Mouse (Mus musculus) retina, postnatal 7 days (tissue): ENCODE measurements around the gene Lpp.

ENCODE experiments used
- DNase-seq: peaks from one replicate; pipeline ENCODE4 v3.0.0-alpha.2; 2012; ENCODE audit warnings: low read depth, low spot score

The Lpp gene

DNA sequence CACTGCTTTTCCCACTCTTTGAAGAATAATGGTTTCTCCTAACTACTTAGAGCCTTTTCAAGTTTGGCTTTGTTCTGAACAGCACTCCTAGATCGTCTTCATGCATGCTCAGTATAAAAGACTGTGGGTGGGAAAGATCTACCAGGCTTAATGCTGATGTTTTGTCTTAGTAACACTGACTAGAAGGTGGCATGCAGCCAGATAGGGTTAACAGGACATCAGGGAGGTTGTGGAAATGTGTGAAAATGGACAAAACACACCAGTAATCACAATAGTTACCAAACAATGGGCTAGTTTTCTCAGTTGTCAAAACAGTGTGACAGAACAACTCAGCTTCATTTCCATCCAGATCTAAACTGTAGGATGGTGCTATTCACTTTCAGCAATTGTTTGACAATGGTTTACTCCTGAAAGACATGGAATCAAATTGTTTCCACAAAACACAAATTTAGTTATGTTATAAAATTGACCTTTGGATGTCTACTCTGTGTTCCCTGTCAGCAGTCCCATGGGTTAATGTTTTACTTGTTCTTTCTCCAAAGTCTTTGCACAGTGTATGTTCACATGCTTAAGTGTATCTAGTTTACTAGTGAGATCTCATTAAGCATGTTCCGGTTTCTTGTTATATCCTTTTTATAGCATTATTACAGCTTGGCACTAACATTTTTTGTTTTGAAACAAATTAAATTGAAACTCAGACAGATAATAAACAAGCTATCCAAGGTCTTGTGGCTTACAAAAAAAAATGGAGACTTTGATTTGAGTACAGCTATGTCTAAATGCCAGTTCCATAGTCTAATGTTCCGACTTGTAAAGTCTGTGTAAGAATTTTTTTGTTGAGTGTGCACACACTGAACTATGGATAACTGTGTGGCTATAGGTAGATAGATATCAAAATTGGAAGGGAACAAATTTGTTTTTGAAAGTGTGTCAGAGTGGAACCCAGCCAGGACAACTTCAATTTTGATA, 229.2 kb downstream of the Lpp start:
- DNase-seq: no peak

GRCm38 (mm10) chr16:24624335-24624734, 231.0 kb downstream of the Lpp start:
- no peak for DNase-seq

GRCm38 (mm10) chr16:24625576-24625975, 232.3 kb downstream of the Lpp start:
- DNase-seq: no peak

DNA sequence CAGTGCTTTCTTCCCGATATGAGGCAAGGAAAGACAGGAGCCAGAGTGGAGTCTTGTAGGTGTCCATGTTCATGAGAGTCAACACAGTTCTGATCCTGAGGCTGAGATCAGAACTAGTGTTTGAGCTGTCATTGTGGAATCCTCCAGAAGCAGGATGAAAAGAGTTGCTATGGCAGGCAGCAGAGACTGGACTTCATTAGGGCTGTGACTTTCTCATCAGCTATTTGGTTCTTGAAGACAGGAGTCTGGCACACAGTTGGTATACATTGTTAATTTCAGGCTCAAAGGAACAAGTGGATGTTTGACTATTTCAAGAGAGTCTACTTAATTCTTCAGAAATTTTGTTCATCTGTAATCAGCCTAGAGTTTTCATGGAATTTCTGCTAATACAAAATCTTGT, 235.5 kb downstream of the Lpp start:
- DNase-seq: no peak

GRCm38 (mm10) chr16:24629218-24630172, 236.2 kb downstream of the Lpp start:
- no peak for DNase-seq

DNA sequence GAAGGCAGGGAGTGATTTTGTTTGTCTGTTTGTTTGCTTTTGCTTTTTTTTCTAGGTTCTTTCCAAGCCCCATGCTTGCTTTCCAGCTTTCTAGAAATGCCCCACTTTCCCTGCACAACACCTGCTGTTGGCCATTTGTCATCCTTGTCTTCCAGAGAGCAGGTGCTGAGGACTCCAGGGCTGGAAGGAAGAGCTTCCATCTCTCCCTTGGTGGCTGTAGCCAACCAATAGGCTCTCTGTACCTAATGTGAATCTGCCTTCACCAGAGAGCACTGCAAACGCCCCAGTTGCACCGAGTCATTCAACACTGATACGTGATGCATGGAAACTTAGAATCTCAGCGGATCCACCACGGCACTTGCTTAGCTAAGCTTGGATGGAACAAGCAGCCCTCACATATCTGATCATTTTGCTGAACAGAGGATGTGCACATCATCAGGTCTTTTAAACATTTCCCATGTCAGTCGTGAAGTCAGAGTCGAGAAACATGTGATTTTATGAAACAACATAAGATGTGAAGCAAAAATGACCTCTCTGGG, 242.1 kb downstream of the Lpp start:
- no peak for DNase-seq

DNA sequence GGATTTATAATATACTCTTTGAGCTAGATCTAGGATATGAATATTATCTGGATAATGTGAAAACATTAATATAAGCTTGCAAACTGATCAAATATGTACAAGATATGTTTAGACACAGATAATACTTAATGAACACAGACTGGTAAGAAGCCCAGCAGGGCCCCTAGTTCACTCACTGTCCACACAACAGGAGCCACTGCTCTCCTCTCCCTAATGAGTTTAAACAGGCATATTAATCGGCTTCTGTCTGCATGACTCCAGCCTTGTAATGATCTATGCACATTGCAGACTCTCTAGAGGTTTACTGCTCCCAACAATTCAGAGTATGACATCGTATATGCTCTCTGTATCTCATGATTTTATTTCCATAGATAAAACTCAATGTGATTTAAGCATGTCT, 243.6 kb downstream of the Lpp start:
- peak; percentile 6 for DNase-seq

DNA sequence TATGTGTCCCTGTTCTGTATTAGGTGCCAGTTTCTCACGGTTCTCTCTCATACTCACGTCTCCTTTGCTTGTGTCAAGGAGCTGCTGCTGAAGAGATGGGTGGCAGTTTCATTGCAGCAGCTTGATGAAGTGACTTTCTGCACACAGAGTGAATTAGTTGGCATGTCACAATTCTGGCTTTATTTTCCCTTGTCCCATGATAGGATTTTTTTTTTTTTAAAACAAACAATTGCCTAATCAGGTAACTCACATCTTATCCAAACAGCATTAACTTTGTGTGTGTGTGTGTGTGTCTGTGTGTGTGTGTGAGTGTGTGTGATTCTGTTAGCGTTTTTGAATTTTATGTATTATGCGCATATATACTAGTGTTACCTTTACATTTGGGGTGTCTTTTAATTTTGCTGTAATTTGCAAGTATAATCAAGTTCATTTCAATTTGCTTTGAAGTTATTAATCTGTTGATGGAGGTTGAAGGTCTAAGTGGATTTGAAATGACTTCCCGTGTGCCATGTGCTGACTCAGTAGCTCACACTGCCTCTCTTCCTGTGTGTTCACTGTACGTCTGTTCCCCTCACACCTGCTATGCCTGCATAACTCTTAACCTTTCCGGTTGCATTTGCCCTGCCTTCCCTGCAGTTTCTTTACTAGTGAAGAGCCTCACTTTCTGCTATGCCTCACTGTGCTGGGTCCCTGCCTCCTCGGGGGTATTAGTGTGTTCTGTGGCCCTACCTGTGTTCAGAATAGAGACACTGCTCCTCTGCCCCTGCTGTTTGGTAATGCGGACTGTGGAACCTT, 247.9 kb downstream of the Lpp start:
- no peak for DNase-seq

GRCm38 (mm10) chr16:24643024-24643635, 249.8 kb downstream of the Lpp start:
- DNase-seq: no peak

GRCm38 (mm10) chr16:24644154-24644553, 250.8 kb downstream of the Lpp start:
- DNase-seq: no peak

GRCm38 (mm10) chr16:24644760-24645406, 251.6 kb downstream of the Lpp start:
- DNase-seq: no peak

- DNase-seq: no peak
Observed at GRCm38 (mm10) chr16:24645906-24646603, 252.7 kb downstream of the Lpp start.

- DNase-seq: no peak
Observed at GRCm38 (mm10) chr16:24651655-24652654, 258.6 kb downstream of the Lpp start.

GRCm38 (mm10) chr16:24653041-24653440, 259.7 kb downstream of the Lpp start:
- no peak for DNase-seq

GRCm38 (mm10) chr16:24655116-24655515, 261.8 kb downstream of the Lpp start:
- no peak for DNase-seq

GRCm38 (mm10) chr16:24656026-24656425, 262.7 kb downstream of the Lpp start:
- no peak for DNase-seq

DNA sequence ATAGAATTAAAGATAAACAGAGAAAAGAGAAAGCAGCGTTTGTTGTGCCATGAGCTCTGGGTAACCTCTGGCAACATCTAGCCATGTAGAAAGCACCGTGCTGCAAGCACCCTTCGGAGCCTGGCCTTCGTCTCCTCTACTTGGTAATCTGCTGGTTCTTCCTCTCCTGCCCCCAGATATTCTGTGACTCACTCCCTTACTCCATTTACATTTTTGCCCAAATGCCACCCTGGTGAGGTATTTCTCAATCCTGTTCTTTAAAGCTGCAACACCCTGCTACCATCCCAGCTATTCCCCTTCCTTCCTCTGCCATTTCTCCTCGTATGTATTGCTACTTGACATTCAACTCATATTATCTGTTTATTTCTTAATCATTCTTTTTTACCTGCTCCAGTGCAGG, 263.4 kb downstream of the Lpp start:
- no peak for DNase-seq

DNA sequence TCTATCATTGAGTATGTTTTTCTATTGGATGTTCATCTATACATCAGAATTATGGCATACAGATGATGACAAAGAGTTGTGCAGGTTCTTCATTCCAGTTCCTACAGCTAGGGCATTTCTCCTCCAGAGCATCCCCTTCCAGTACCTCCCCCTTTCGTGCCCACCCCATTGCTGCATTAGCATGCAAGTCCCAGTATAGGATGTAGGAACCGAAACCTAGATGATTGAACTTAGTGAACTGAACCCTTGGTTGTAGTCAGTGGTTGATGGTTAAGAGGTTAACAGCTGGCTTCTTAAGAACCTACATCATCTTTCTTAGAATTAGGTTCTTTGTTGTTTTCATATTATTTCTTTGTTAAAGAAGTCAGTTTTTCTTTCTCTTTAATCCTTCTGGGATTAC, 265.7 kb downstream of the Lpp start:
- DNase-seq: no peak
